Mouse (Mus musculus) hindbrain, embryonic 11.5 days (tissue): ENCODE measurements at regions not wholly inside any gene's neighbourhood (a gene's known extent, or its start where the extent isn't known, plus 50 kb on each side); places are given as distances from the start of the nearest gene placed in this dataset.

Source experiments
- ATAC-seq: fragments of 200-750 bp; cut with Nextera tagmentation; 2 replicates; pipeline ENCODE4 v1.8.0; 2017; ENCODE audit warnings: mild to moderate bottlenecking, moderate TSS enrichment, moderate library complexity; ENCODE audit not compliant: low FRiP score
- DNase-seq: peaks from one replicate; pipeline ENCODE4 v3.0.0-alpha.2; 2015; ENCODE audit warnings: low spot score
- H3K27ac ChIP-seq: fragments of 300-500 bp; sonication (generic); 2 replicates; pipeline ENCODE4 v1.5.1; 2014; ENCODE audit warnings: mild to moderate bottlenecking, low read depth, low read length
- H3K27me3 ChIP-seq: fragments of 300-500 bp; sonication (generic); 2 replicates; pipeline ENCODE4 v1.6.1; 2014; ENCODE audit warnings: mild to moderate bottlenecking, low read length, moderate library complexity, mixed read lengths; ENCODE audit not compliant: control insufficient read depth, insufficient read depth
- H3K36me3 ChIP-seq: fragments of 300-500 bp; sonication (generic); 2 replicates; pipeline ENCODE4 v1.6.1; 2014; ENCODE audit warnings: mild to moderate bottlenecking, low read length, moderate library complexity, mixed read lengths; ENCODE audit not compliant: control insufficient read depth, insufficient read depth
- H3K4me1 ChIP-seq: fragments of 300-500 bp; sonication (generic); replicated peaks from 2 replicates; pipeline ENCODE4 v1.6.1; 2014; ENCODE audit warnings: low read length, mixed read lengths; ENCODE audit not compliant: control insufficient read depth, insufficient read depth
- H3K4me2 ChIP-seq: fragments of 300-500 bp; sonication (generic); replicated peaks from 2 replicates; pipeline ENCODE4 v1.6.1; 2014; ENCODE audit warnings: mild to moderate bottlenecking, low read depth, low read length
- H3K4me3 ChIP-seq: fragments of 300-500 bp; sonication (generic); 2 replicates; pipeline ENCODE4 v1.5.1; 2014; ENCODE audit warnings: low read depth, low read length
- H3K9ac ChIP-seq: fragments of 300-500 bp; sonication (generic); 2 replicates; pipeline ENCODE4 v1.6.1; 2014; ENCODE audit warnings: low read depth, low read length
- H3K9me3 ChIP-seq: fragments of 300-500 bp; sonication (generic); 2 replicates; pipeline ENCODE4 v1.6.1; 2016; ENCODE audit warnings: low read length; ENCODE audit not compliant: control insufficient read depth
- WGBS: fragments of 180-500 bp; shearing (Covaris S2); extraction: QIAGEN DNeasy Blood & Tissue Kit; methylation state at CpG from one replicate; pipeline ENCODE4 v1.1.7; 2014; 5-methylcytosine and 5-hydroxymethylcytosine counted together

- H3K27ac ChIP-seq: no peak overlapping the region
- no peaks in the 10 kb centered on the region for H3K9me3 ChIP-seq
- WGBS: 95% methylated on average over 3 of the region's 3 CpGs
- ATAC-seq: no peak
- H3K4me1 ChIP-seq: no peaks in the 10 kb centered on the region
- H3K4me2 ChIP-seq: no peak overlapping the region
- H3K36me3 ChIP-seq: no peaks in the 10 kb centered on the region
- no peaks in the 10 kb centered on the region for H3K27me3 ChIP-seq
- H3K9ac ChIP-seq: no peak overlapping the region
- DNase-seq: no peak
- H3K4me3 ChIP-seq: no peak overlapping the region
Measured at GRCm38 (mm10) chr14:101297841-101298240, 97.7 kb upstream of the Prr30 start.

- Histone ChIP-seq H3K36me3 (no peaks in the 10 kb centered on the region), H3K4me2 (no peak overlapping the region), H3K9me3 (no peaks in the 10 kb centered on the region), H3K4me3 (no peak overlapping the region), H3K27me3 (no peaks in the 10 kb centered on the region), H3K27ac (no peak overlapping the region), H3K9ac (no peak overlapping the region), H3K4me1 (no peaks in the 10 kb centered on the region)
- 34% methylated on average over 7 of the region's 7 CpGs for WGBS
- ATAC-seq (0 out of 2 replicates have a peak, but pooled peaks have one; percentile 25), DNase-seq (peak; percentile 59)
Measured at GRCm38 (mm10) chr14:101294693-101295092, 94.6 kb upstream of the Prr30 start.

- Histone ChIP-seq H3K4me2 (no peak overlapping the region), H3K27ac (no peak overlapping the region), H3K9ac (no peak overlapping the region), H3K36me3 (no peaks in the 10 kb centered on the region), H3K4me3 (no peak overlapping the region), H3K4me1 (no peaks in the 10 kb centered on the region), H3K27me3 (no peaks in the 10 kb centered on the region), H3K9me3 (no peaks in the 10 kb centered on the region)
- no peak for ATAC-seq
- no peak for DNase-seq
- WGBS: 87% methylated on average over 4 of the region's 4 CpGs
Measured at GRCm38 (mm10) chr14:101287755-101288154, 87.6 kb upstream of the Prr30 start.

- H3K27ac ChIP-seq: no peak overlapping the region
- DNase-seq (no peak), ATAC-seq (no peak)
- no peak overlapping the region for H3K4me2 ChIP-seq
- no peaks in the 10 kb centered on the region for H3K36me3 ChIP-seq
- no peaks in the 10 kb centered on the region for H3K9me3 ChIP-seq
- no peak overlapping the region for H3K4me3 ChIP-seq
- H3K9ac ChIP-seq: no peak overlapping the region
- no peaks in the 10 kb centered on the region for H3K4me1 ChIP-seq
- WGBS: 67% methylated on average over 4 of the region's 4 CpGs
- no peaks in the 10 kb centered on the region for H3K27me3 ChIP-seq
Measured at GRCm38 (mm10) chr14:101269048-101269789, 69.1 kb upstream of the Prr30 start.

GRCm38 (mm10) chr14:101267536-101267935, 67.4 kb upstream of the Prr30 start:
- H3K9ac ChIP-seq: no peak overlapping the region
- no peak for DNase-seq
- no peak for ATAC-seq
- H3K4me3 ChIP-seq: no peak overlapping the region
- H3K4me1 ChIP-seq: no peaks in the 10 kb centered on the region
- no peaks in the 10 kb centered on the region for H3K27me3 ChIP-seq
- H3K4me2 ChIP-seq: no peak overlapping the region
- no peak overlapping the region for H3K27ac ChIP-seq
- no peaks in the 10 kb centered on the region for H3K9me3 ChIP-seq
- WGBS: 89% methylated on average over 2 of the region's 2 CpGs
- no peaks in the 10 kb centered on the region for H3K36me3 ChIP-seq
